Comparison of ENCODE assay signal across 17 mouse cellular contexts in the genomic region with DNA sequence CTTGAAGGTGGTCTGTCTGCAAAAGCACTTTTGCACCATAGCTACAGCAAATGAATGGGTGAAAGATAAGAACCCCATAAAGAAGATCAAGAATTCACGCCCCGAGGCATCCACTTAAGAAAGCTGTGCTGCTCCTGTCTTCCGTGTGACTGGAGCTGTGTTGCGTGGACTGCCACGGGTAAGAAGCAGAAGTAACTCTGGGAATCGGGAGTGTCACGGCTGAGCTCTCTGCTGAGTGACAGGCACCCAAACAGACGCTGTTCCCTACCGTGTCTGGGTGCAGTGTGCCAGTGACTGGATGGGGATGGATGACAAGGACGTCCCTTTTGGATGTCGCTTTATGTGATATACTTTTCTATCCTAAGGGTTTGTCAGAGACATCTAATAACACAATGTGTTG.
DNase-seq lines count a peak whose midpoint lies in the region; ATAC-seq and TF ChIP-seq lines count a peak whose summit lies in the region.
"Had no signal": no experiment of that assay in that cellular context is flagged by ENCODE, and none has a peak within 500 bp of the region (broad histone marks: within the 10 kb centered on the region; RNA-seq: fewer than 3 reads in every experiment).

No protein-coding gene starts in this region.

- no peak for TF ChIP-seq CTCF in brain, embryonic 14.5 days (IDR thresholded peaks at IDR 0.05; ENCODE audit: borderline replicate concordance, extremely low read depth, insufficient read depth, insufficient read length)
- no peak for TF ChIP-seq CTCF in liver, postnatal 0 days (IDR thresholded peaks at IDR 0.05; ENCODE audit: low read depth)

- no peaks in the 10 kb centered on the region for H3K27me3 ChIP-seq in midbrain, embryonic 14.5 days (ENCODE audit: control insufficient read depth, insufficient read depth, low read length)
- H3K27me3 ChIP-seq in liver, postnatal 0 days (ENCODE audit: insufficient read depth, low read length): no peaks in the 10 kb centered on the region
- H3K27me3 ChIP-seq: embryonic facial prominence, embryonic 12.5 days; heart, embryonic 15.5 days; limb, embryonic 15.5 days had no signal

- 25% methylated on average over 11 of the region's 11 CpGs for WGBS in midbrain, embryonic 14.5 days
- 46% methylated on average over 11 of the region's 11 CpGs for WGBS in liver, postnatal 0 days (ENCODE audit: insufficient replicate concordance)

- no peak overlapping the region for H3K4me3 ChIP-seq in midbrain, embryonic 14.5 days (replicated peaks; ENCODE audit: low read depth, low read length)
- no peak overlapping the region for H3K4me3 ChIP-seq in liver, postnatal 0 days (ENCODE audit: low read depth, low read length)
- H3K4me3 ChIP-seq: embryonic facial prominence, embryonic 12.5 days; heart, embryonic 15.5 days; limb, embryonic 15.5 days had no signal

- no peaks in the 10 kb centered on the region for H3K36me3 ChIP-seq in midbrain, embryonic 14.5 days (ENCODE audit: control insufficient read depth, insufficient read depth, low read length)
- no peaks in the 10 kb centered on the region for H3K36me3 ChIP-seq in liver, postnatal 0 days (replicated peaks; ENCODE audit: insufficient read depth, low read length)
- H3K36me3 ChIP-seq: heart, embryonic 15.5 days; limb, embryonic 15.5 days had no signal

- intact Hi-C loops in heart, postnatal 25 days (cut with DNase I): no loop called here

- peak; percentile 29 to 60; a peak in 3 of 4 replicates for ATAC-seq in hematopoietic stem cell, adult 5-6 weeks (replicated peaks in 1 of 2; ENCODE audit: insufficient read depth in 1 of 2, low FRiP score in 2 of 2, low TSS enrichment in 1 of 2, low read depth in 1 of 2, poor library complexity in 2 of 2, severe bottlenecking in 2 of 2)
- ATAC-seq in midbrain, embryonic 14.5 days (ENCODE audit: low FRiP score, low TSS enrichment): no peak; the same call in 1 of the 2 replicates
- ATAC-seq in liver, postnatal 0 days: no peak

- H3K9me3 ChIP-seq in midbrain, embryonic 14.5 days (ENCODE audit: control insufficient read depth, low read length): no peaks in the 10 kb centered on the region
- H3K9me3 ChIP-seq in liver, postnatal 0 days (ENCODE audit: low read length): no peaks in the 10 kb centered on the region
- H3K9me3 ChIP-seq: embryonic facial prominence, embryonic 12.5 days; heart, embryonic 15.5 days; limb, embryonic 15.5 days had no signal

- H3K27ac ChIP-seq in midbrain, embryonic 14.5 days (replicated peaks; ENCODE audit: low read depth, low read length): 0 out of 2 replicates have a peak overlapping the region, but pooled peaks have one; percentile 26
- H3K27ac ChIP-seq in liver, postnatal 0 days (ENCODE audit: low read depth): no peak overlapping the region
- H3K27ac ChIP-seq: embryonic facial prominence, embryonic 12.5 days; heart, embryonic 15.5 days; kidney, postnatal 0 days; limb, embryonic 15.5 days; macrophage had no signal

- no peak overlapping the region for H3K9ac ChIP-seq in midbrain, embryonic 14.5 days (replicated peaks; ENCODE audit: low read length)
- no peak overlapping the region for H3K9ac ChIP-seq in liver, postnatal 0 days (replicated peaks)
- H3K9ac ChIP-seq: embryonic facial prominence, embryonic 12.5 days; heart, embryonic 15.5 days; limb, embryonic 15.5 days had no signal

- no peak overlapping the region for H3K4me2 ChIP-seq in midbrain, embryonic 14.5 days (ENCODE audit: low read length)
- H3K4me2 ChIP-seq in liver, postnatal 0 days (ENCODE audit: low read depth, low read length): no peak overlapping the region
- H3K4me2 ChIP-seq: embryonic facial prominence, embryonic 12.5 days; heart, embryonic 15.5 days; limb, embryonic 15.5 days had no signal

- peaks cover 13% of the 10 kb centered on the region; the same call in 1 of the 2 replicates for H3K4me1 ChIP-seq in midbrain, embryonic 14.5 days (ENCODE audit: control insufficient read depth, insufficient read depth, low read length)
- no peaks in the 10 kb centered on the region for H3K4me1 ChIP-seq in liver, postnatal 0 days (ENCODE audit: insufficient read depth)
- H3K4me1 ChIP-seq: limb, embryonic 15.5 days had no signal

- no peak for TF ChIP-seq POLR2A in brain, embryonic 14.5 days (IDR thresholded peaks at IDR 0.05; ENCODE audit: borderline replicate concordance, extremely low read depth, insufficient read depth, insufficient read length, poor library complexity, severe bottlenecking)

- DNase-seq in heart, adult 11 months: peak; percentile 84
- DNase-seq in heart, postnatal 25 days (ENCODE audit: low spot score): no peak
- peak; percentile 81 for DNase-seq in brain, embryonic 14.5 days (ENCODE audit: low read depth)
- peak; percentile 48 for DNase-seq in midbrain, embryonic 14.5 days
- DNase-seq in left cerebral cortex, adult 9 months (ENCODE audit: low spot score in 2 of 2): no peak
- DNase-seq in liver, postnatal 0 days: no peak
- DNase-seq: adrenal gland, adult 8-10 months; B cell, adult 2 months; gastrocnemius, postnatal 36 days; lung, adult 2 months; thymus, postnatal 14 days had no signal

- no peak for TF ChIP-seq EP300 in liver, postnatal 0 days (IDR thresholded peaks at IDR 0.05; ENCODE audit: low read depth)

Comparison
In these comparisons a context has a peak if more than half of its experiments do, and no peak if none do; other contexts are left out.
1. DNase-seq: peak in heart, adult 11 months (single experiment), brain, embryonic 14.5 days (single experiment) and midbrain, embryonic 14.5 days (single experiment); none in heart, postnatal 25 days (single experiment), left cerebral cortex, adult 9 months (0 of 2) and liver, postnatal 0 days (single experiment).
2. ATAC-seq: peak in hematopoietic stem cell, adult 5-6 weeks (2 of 2); none in midbrain, embryonic 14.5 days (single experiment) and liver, postnatal 0 days (single experiment).